Mouse (Mus musculus): ENCODE measurements at regions not wholly inside any gene's neighbourhood (a gene's known extent, or its start where the extent isn't known, plus 50 kb on each side); places are given as distances from the start of the nearest gene placed in this dataset.

- H3K36me3 ChIP-seq (replicated peaks) = no peaks in the 10 kb centered on the region
- peak; percentile 61 for ATAC-seq (replicated peaks)
- H3K4me1 ChIP-seq = no peaks in the 10 kb centered on the region
These were observed 182.4 kb downstream of the Cdc5l start for GRCm38 (mm10) chr17:45251034-45251730.

GRCm38 (mm10) chr17:45250450-45250849 is 183.1 kb downstream of the Cdc5l start:
- H3K27ac ChIP-seq = no peak overlapping the region
- no peaks in the 10 kb centered on the region for H3K27me3 ChIP-seq (replicated peaks)
- H3K4me3 ChIP-seq = no peak overlapping the region
- H3K9me3 ChIP-seq = no peaks in the 10 kb centered on the region
- H3K4me2 ChIP-seq = no peak overlapping the region
- H3K9ac ChIP-seq = no peak overlapping the region
- no peaks in the 10 kb centered on the region for H3K36me3 ChIP-seq (replicated peaks)
- ATAC-seq (replicated peaks) = no peak
- WGBS = 85% methylated on average over 10 of the region's 10 CpGs
- H3K4me1 ChIP-seq = no peaks in the 10 kb centered on the region

More at GRCm38 (mm10) chr17:45251034-45251730, 182.4 kb downstream of the Cdc5l start:
- 21% methylated on average over 22 of the region's 22 CpGs for WGBS
- H3K4me2 ChIP-seq = peak overlapping the region; percentile 46
- H3K9ac ChIP-seq = no peak overlapping the region
- no peaks in the 10 kb centered on the region for H3K27me3 ChIP-seq (replicated peaks)
- H3K27ac ChIP-seq = no peak overlapping the region
- H3K9me3 ChIP-seq = no peaks in the 10 kb centered on the region
- H3K4me3 ChIP-seq = peak overlapping the region; percentile 11; the same call in 1 of the 2 replicates

- H3K27me3 ChIP-seq (replicated peaks) = no peaks in the 10 kb centered on the region
- no peak overlapping the region for H3K4me3 ChIP-seq
- 39% methylated on average over 29 of the region's 29 CpGs for WGBS
- no peaks in the 10 kb centered on the region for H3K4me1 ChIP-seq
- H3K9ac ChIP-seq = no peak overlapping the region
- H3K4me2 ChIP-seq = peak overlapping the region; percentile 2
- H3K27ac ChIP-seq = no peak overlapping the region
- H3K36me3 ChIP-seq (replicated peaks) = no peaks in the 10 kb centered on the region
- H3K9me3 ChIP-seq = no peaks in the 10 kb centered on the region
- no peak; the same call in 1 of the 2 replicates for ATAC-seq (replicated peaks)
These were observed 186.1 kb downstream of the Cdc5l start for GRCm38 (mm10) chr17:45247142-45248137.

- no peaks in the 10 kb centered on the region for H3K36me3 ChIP-seq (replicated peaks)
- ATAC-seq (replicated peaks) = no peak; the same call in 1 of the 2 replicates
- 85% methylated on average over 10 of the region's 10 CpGs for WGBS
- H3K27me3 ChIP-seq (replicated peaks) = 0 out of 2 replicates have a peak, but pooled peaks cover 2% of the 10 kb centered on the region
- no peak overlapping the region for H3K4me2 ChIP-seq
- no peak overlapping the region for H3K27ac ChIP-seq
- no peaks in the 10 kb centered on the region for H3K4me1 ChIP-seq
- H3K9me3 ChIP-seq = no peaks in the 10 kb centered on the region
- no peak overlapping the region for H3K4me3 ChIP-seq
- no peak overlapping the region for H3K9ac ChIP-seq
These were observed 188.7 kb downstream of the Cdc5l start for GRCm38 (mm10) chr17:45244870-45245269.

- Histone ChIP-seq H3K4me3 (no peak overlapping the region), H3K4me2 (no peak overlapping the region), H3K4me1 (no peaks in the 10 kb centered on the region), H3K9me3 (no peaks in the 10 kb centered on the region), H3K36me3 (replicated peaks) (no peaks in the 10 kb centered on the region), H3K27ac (no peak overlapping the region), H3K27me3 (replicated peaks) (0 out of 2 replicates have a peak, but pooled peaks cover 2% of the 10 kb centered on the region), H3K9ac (no peak overlapping the region)
- WGBS = 56% methylated on average over 7 of the region's 7 CpGs
- ATAC-seq (replicated peaks) = 0 out of 2 replicates have a peak, but pooled peaks have one; percentile 5
These were observed 190.4 kb downstream of the Cdc5l start for GRCm38 (mm10) chr17:45243103-45243502.

- Histone ChIP-seq H3K27me3 (replicated peaks) (0 out of 2 replicates have a peak, but pooled peaks cover 2% of the 10 kb centered on the region), H3K9ac (no peak overlapping the region), H3K27ac (no peak overlapping the region), H3K9me3 (no peaks in the 10 kb centered on the region), H3K36me3 (replicated peaks) (no peaks in the 10 kb centered on the region), H3K4me3 (no peak overlapping the region), H3K4me2 (no peak overlapping the region), H3K4me1 (no peaks in the 10 kb centered on the region)
- ATAC-seq (replicated peaks) = no peak
- WGBS = 92% methylated on average over 6 of the region's 6 CpGs
These were observed 191.5 kb downstream of the Cdc5l start for GRCm38 (mm10) chr17:45242076-45242475.

GRCm38 (mm10) chr17:45240963-45241543 is 192.5 kb downstream of the Cdc5l start:
- Histone ChIP-seq H3K27me3 (replicated peaks) (0 out of 2 replicates have a peak, but pooled peaks cover 2% of the 10 kb centered on the region), H3K9ac (no peak overlapping the region), H3K27ac (no peak overlapping the region), H3K36me3 (replicated peaks) (no peaks in the 10 kb centered on the region), H3K4me1 (no peaks in the 10 kb centered on the region), H3K9me3 (no peaks in the 10 kb centered on the region), H3K4me2 (no peak overlapping the region), H3K4me3 (no peak overlapping the region)
- no peak for ATAC-seq (replicated peaks)
- 24% methylated on average over 7 of the region's 7 CpGs for WGBS

- Histone ChIP-seq H3K36me3 (replicated peaks) (no peaks in the 10 kb centered on the region), H3K9ac (no peak overlapping the region), H3K4me3 (no peak overlapping the region), H3K9me3 (no peaks in the 10 kb centered on the region), H3K27me3 (replicated peaks) (0 out of 2 replicates have a peak, but pooled peaks cover 2% of the 10 kb centered on the region), H3K4me1 (no peaks in the 10 kb centered on the region), H3K4me2 (no peak overlapping the region), H3K27ac (no peak overlapping the region)
- 58% methylated on average over 6 of the region's 6 CpGs for whole genome bisulfite sequencing
- no peak for ATAC-seq (replicated peaks)
These were observed 193.0 kb downstream of the Cdc5l start for GRCm38 (mm10) chr17:45240545-45240944.

- no peaks in the 10 kb centered on the region for H3K9me3 ChIP-seq
- no peaks in the 10 kb centered on the region for H3K36me3 ChIP-seq (replicated peaks)
- H3K9ac ChIP-seq = no peak overlapping the region
- 81% methylated on average over 1 of the region's 1 CpGs for WGBS
- no peak overlapping the region for H3K4me2 ChIP-seq
- 0 out of 2 replicates have a peak, but pooled peaks cover 5% of the 10 kb centered on the region for H3K27me3 ChIP-seq (replicated peaks)
- no peaks in the 10 kb centered on the region for H3K4me1 ChIP-seq
- H3K27ac ChIP-seq = no peak overlapping the region
- H3K4me3 ChIP-seq = no peak overlapping the region
- no peak for ATAC-seq (replicated peaks)
These were observed 196.3 kb downstream of the Cdc5l start for GRCm38 (mm10) chr17:45237246-45237645.

GRCm38 (mm10) chr17:45235401-45235800 is 198.1 kb downstream of the Cdc5l start:
- Histone ChIP-seq H3K36me3 (replicated peaks) (no peaks in the 10 kb centered on the region), H3K4me1 (no peaks in the 10 kb centered on the region), H3K9ac (no peak overlapping the region), H3K27me3 (replicated peaks) (0 out of 2 replicates have a peak, but pooled peaks cover 3% of the 10 kb centered on the region), H3K27ac (no peak overlapping the region), H3K4me3 (no peak overlapping the region), H3K4me2 (no peak overlapping the region), H3K9me3 (no peaks in the 10 kb centered on the region)
- ATAC-seq (replicated peaks) = no peak
- whole genome bisulfite sequencing = 87% methylated on average over 7 of the region's 7 CpGs

GRCm38 (mm10) chr17:45232874-45233273 is 200.7 kb downstream of the Cdc5l start:
- no peak for ATAC-seq (replicated peaks)

GRCm38 (mm10) chr17:45227190-45227589 is 206.3 kb downstream of the Cdc5l start:
- Histone ChIP-seq H3K36me3 (replicated peaks) (no peaks in the 10 kb centered on the region), H3K9ac (no peak overlapping the region), H3K4me2 (no peak overlapping the region), H3K27ac (no peak overlapping the region), H3K4me1 (no peaks in the 10 kb centered on the region), H3K4me3 (no peak overlapping the region), H3K9me3 (no peaks in the 10 kb centered on the region), H3K27me3 (replicated peaks) (no peaks in the 10 kb centered on the region)
- WGBS = 10% methylated on average over 1 of the region's 1 CpGs
- no peak for ATAC-seq (replicated peaks)

More at GRCm38 (mm10) chr17:45232874-45233273, 200.7 kb downstream of the Cdc5l start:
- Histone ChIP-seq H3K9ac (no peak overlapping the region), H3K27me3 (replicated peaks) (0 out of 2 replicates have a peak, but pooled peaks cover 3% of the 10 kb centered on the region), H3K4me1 (no peaks in the 10 kb centered on the region), H3K4me2 (no peak overlapping the region), H3K36me3 (replicated peaks) (no peaks in the 10 kb centered on the region), H3K4me3 (no peak overlapping the region), H3K9me3 (no peaks in the 10 kb centered on the region), H3K27ac (no peak overlapping the region)
- WGBS = 72% methylated on average over 5 of the region's 5 CpGs
